Mouse (Mus musculus) midbrain, embryonic 16.5 days (tissue): Measurements from ENCODE around the gene Kcnk16. TPM values are rescaled to one million over a fixed set of nuclear protein-coding genes. Genes with fewer than 3 reads are reported as not detected.

Experiments
- ATAC-seq: fragments of 200-750 bp; cut with Nextera tagmentation; 2 replicates; pipeline ENCODE4 v1.8.0; 2017; ENCODE audit warnings: moderate TSS enrichment
- H3K27ac ChIP-seq: fragments of 300-500 bp; sonication (generic); 2 replicates; pipeline ENCODE4 v1.5.1; 2014; ENCODE audit warnings: mild to moderate bottlenecking, low read length, mixed read lengths
- H3K27me3 ChIP-seq: fragments of 300-500 bp; sonication (generic); 2 replicates; pipeline ENCODE4 v1.6.1; 2014; ENCODE audit warnings: low read depth, low read length, mixed read lengths; ENCODE audit not compliant: control insufficient read depth, insufficient read depth
- H3K36me3 ChIP-seq: fragments of 300-500 bp; sonication (generic); 2 replicates; pipeline ENCODE4 v1.6.1; 2014; ENCODE audit warnings: mild to moderate bottlenecking, low read length, moderate library complexity, mixed read lengths; ENCODE audit not compliant: control insufficient read depth, insufficient read depth
- H3K4me1 ChIP-seq: fragments of 300-500 bp; sonication (generic); 2 replicates; pipeline ENCODE4 v1.6.1; 2014; ENCODE audit warnings: mild to moderate bottlenecking, low read length, mixed read lengths; ENCODE audit not compliant: control insufficient read depth, insufficient read depth
- H3K4me2 ChIP-seq: fragments of 300-500 bp; sonication (generic); 2 replicates; pipeline ENCODE4 v1.6.1; 2014; ENCODE audit warnings: mild to moderate bottlenecking, low read length, mixed read lengths
- H3K4me3 ChIP-seq: fragments of 300-500 bp; sonication (generic); 2 replicates; pipeline ENCODE4 v1.5.1; 2014; ENCODE audit warnings: low read depth, mild to moderate bottlenecking, low read length, moderate library complexity, mixed read lengths
- H3K9ac ChIP-seq: fragments of 300-500 bp; sonication (generic); 2 replicates; pipeline ENCODE4 v1.6.1; 2014; ENCODE audit warnings: low read depth, low read length, mixed read lengths
- H3K9me3 ChIP-seq: fragments of 300-500 bp; sonication (generic); replicated peaks from 2 replicates; pipeline ENCODE4 v1.6.1; 2014; ENCODE audit warnings: mild to moderate bottlenecking, low read length, mixed read lengths; ENCODE audit not compliant: control insufficient read depth, poor library complexity, severe bottlenecking
- WGBS: fragments of 180-500 bp; shearing (Covaris S2); extraction: QIAGEN DNeasy Blood & Tissue Kit; methylation state at CpG from one replicate; pipeline ENCODE4 v1.1.7; 2014; 5-methylcytosine and 5-hydroxymethylcytosine counted together
- polyA plus RNA-seq: library from polyadenylated mRNA; unstranded; fragments of >200 nt; fragmentation: Nextera tagmentation; extraction: Ambion mirVana; gene quantifications from 2 replicates; pipeline ENCODE4 v1.2.1, GENCODE M21; 2015

The Kcnk16 gene
- polyA plus RNA-seq, 1 experiment from 2014 or later: not detected

DNA sequence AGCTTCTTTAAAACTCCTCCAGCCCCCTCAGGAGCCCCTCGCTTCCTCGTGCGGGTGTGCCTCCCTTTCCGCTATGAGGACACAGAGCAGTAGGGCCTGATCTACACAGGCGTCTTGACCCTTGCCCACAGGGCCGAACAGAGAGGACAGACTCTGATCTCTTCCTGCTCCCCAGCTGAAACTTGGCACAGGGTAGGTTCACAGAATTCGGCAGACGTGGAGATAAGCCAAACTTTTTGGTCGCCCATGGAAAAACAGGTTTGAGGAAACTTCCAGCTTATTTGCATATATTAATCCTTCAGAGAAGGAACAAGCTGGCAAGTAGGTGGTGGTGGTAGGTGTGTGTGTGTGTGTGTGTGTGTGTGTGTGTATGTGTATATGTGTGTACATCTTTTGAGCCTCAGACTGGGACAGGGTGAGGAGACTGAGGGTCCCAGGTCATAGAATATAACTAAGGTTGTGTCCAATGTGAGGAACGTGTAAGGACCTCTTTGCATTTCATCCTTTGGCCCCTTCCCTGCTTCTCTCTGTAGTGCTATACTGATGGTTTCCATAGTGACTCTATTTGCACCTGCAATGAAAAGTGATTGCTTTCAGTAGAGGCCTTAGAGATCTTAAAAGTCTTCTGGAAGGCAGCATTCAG, 44.3 kb downstream of the Kcnk16 start:
- peak; percentile 69 for ATAC-seq
- Histone ChIP-seq H3K36me3 (no peaks in the 10 kb centered on the region), H3K27me3 (no peaks in the 10 kb centered on the region; the same call in 1 of the 2 replicates), H3K27ac (no peak overlapping the region), H3K4me1 (peaks cover 21% of the 10 kb centered on the region; the same call in 1 of the 2 replicates), H3K4me3 (no peak overlapping the region), H3K9ac (no peak overlapping the region), H3K9me3 (no peaks in the 10 kb centered on the region), H3K4me2 (no peak overlapping the region)
- WGBS: 38% methylated on average over 10 of the region's 10 CpGs

DNA sequence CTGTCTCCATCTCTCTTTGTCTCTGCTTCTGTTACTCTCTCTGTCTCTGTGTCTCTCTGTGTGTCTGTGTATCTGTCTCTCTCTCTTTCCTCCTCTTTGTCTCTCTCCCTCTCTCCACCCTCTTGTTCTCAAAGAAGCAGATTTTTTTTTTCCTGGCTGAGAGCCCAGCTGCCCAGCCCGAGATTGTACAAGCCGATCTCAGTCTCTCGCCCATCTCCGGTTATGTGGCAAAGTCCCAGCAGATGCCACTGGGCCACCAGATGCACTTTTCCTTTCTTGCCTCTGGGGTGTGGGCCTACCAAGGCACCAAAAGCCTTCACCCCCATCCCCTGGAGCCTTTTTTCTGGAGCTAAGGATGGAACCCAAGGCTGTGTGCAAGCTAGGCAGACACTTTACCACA, 44.8 kb downstream of the Kcnk16 start:
- Histone ChIP-seq H3K27ac (no peak overlapping the region), H3K4me3 (no peak overlapping the region), H3K27me3 (no peaks in the 10 kb centered on the region; the same call in 1 of the 2 replicates), H3K4me2 (no peak overlapping the region), H3K9me3 (no peaks in the 10 kb centered on the region), H3K4me1 (peaks cover 21% of the 10 kb centered on the region; the same call in 1 of the 2 replicates), H3K36me3 (no peaks in the 10 kb centered on the region), H3K9ac (no peak overlapping the region)
- ATAC-seq: no peak
- WGBS: 21% methylated on average over 4 of the region's 4 CpGs

DNA sequence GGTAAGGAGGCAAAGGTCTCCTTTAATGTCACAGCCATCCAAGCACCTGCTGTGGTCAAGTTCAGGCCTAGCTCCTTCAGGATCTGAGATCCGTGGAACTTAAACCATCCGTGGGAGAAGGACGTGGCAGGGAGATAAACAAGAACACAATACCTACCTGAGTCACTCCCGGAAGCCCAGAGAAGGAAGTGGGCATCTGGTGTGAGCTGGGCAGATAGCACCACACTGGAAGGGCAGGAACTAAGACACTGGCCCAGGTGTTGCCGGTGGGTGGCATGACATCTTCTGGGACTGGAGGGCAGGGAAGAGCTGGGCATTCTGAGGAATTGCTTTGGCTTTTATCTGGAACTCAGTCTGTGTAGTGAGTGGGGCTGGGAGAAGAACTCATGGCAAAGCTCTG, 45.7 kb downstream of the Kcnk16 start:
- Histone ChIP-seq H3K27me3 (no peaks in the 10 kb centered on the region; the same call in 1 of the 2 replicates), H3K9ac (no peak overlapping the region), H3K36me3 (no peaks in the 10 kb centered on the region), H3K27ac (no peak overlapping the region), H3K4me2 (no peak overlapping the region), H3K4me3 (no peak overlapping the region), H3K9me3 (no peaks in the 10 kb centered on the region), H3K4me1 (peaks cover 21% of the 10 kb centered on the region; the same call in 1 of the 2 replicates)
- WGBS: 90% methylated on average over 5 of the region's 5 CpGs
- no peak for ATAC-seq

DNA sequence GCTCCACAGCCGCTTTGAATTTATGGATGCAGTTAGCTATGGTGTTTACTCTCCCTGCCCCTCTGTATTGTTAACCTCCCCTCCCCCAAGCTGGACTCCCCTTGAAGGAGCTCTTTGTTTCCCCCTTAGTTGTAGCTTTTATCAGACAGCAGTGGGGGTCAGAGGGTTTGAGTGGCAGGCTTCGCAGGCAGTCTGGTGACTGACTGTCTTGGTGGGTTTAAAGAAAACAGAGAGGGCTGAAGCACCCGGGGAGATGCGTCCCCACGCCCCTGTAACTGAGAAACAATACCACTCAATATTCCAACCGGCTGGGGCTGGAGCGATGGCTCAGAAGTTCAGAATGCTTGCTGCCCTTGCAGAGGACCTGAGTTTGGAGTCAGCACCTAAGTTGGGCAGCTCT, 47.9 kb downstream of the Kcnk16 start:
- H3K9me3 ChIP-seq: no peaks in the 10 kb centered on the region
- no peaks in the 10 kb centered on the region for H3K36me3 ChIP-seq
- H3K4me2 ChIP-seq: no peak overlapping the region
- H3K4me1 ChIP-seq: peaks cover 13% of the 10 kb centered on the region; the same call in 1 of the 2 replicates
- H3K9ac ChIP-seq: no peak overlapping the region
- no peak overlapping the region for H3K27ac ChIP-seq
- WGBS: 18% methylated on average over 7 of the region's 7 CpGs
- H3K27me3 ChIP-seq: no peaks in the 10 kb centered on the region; the same call in 1 of the 2 replicates
- H3K4me3 ChIP-seq: no peak overlapping the region
- ATAC-seq: no peak

DNA sequence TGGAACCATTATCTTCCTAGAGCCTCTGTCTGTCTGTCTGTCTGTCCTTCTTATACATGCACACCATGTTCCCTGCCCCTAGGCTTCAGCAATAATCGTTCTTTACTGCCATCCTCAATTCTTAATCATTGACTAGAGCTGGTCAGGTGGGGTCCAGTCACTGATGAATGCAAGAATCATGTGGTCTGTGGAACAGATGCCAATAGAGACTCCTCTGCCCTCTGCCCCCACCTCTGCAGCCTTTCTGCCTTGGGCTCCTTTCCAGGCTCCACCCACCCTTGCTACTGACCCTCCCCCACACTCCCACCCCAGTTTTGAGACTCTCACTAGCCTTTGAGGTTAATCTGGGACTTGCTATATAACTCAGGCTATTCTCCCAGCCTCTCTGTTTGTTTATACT, 49.1 kb downstream of the Kcnk16 start:
- H3K9ac ChIP-seq: no peak overlapping the region
- H3K27me3 ChIP-seq: no peaks in the 10 kb centered on the region; the same call in 1 of the 2 replicates
- no peaks in the 10 kb centered on the region for H3K9me3 ChIP-seq
- no peak overlapping the region for H3K4me2 ChIP-seq
- no peaks in the 10 kb centered on the region for H3K36me3 ChIP-seq
- H3K27ac ChIP-seq: no peak overlapping the region
- 83% methylated on average over 1 of the region's 1 CpGs for WGBS
- H3K4me3 ChIP-seq: no peak overlapping the region
- peaks cover 3% of the 10 kb centered on the region; the same call in 1 of the 2 replicates for H3K4me1 ChIP-seq
- no peak for ATAC-seq

DNA sequence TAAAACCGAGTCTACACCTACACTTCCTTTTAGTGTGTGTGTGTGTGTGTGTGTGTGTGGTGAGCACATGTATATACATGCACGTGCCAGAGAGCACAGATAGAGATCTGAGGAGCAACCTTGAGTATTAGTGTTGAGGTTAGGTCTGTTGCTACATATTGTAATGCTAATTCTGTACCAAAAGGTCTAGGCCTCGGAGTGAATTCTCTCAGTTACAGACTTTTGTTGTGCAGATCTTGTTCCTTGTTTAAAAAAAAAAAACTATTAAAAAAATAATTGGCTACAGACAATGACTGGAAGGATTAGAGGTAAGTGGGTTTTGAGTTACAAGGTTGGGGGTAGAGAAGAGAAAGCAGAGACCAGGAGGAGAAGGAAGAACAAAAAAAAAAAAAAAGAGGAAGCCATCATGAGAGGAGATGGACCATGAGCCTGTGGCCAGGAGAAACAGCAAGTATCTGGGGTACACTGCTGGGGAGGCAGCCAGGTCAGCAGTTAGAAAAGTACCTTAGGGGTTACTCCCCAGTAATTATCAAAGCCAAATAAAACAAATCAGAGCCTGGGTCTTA, 51.6 kb downstream of the Kcnk16 start:
- no peaks in the 10 kb centered on the region for H3K4me1 ChIP-seq
- no peaks in the 10 kb centered on the region for H3K36me3 ChIP-seq
- no peaks in the 10 kb centered on the region for H3K9me3 ChIP-seq
- no peak overlapping the region for H3K27ac ChIP-seq
- no peak overlapping the region for H3K4me2 ChIP-seq
- no peak for ATAC-seq
- H3K27me3 ChIP-seq: no peaks in the 10 kb centered on the region
- H3K4me3 ChIP-seq: no peak overlapping the region
- 28% methylated on average over 3 of the region's 3 CpGs for WGBS
- H3K9ac ChIP-seq: no peak overlapping the region

DNA sequence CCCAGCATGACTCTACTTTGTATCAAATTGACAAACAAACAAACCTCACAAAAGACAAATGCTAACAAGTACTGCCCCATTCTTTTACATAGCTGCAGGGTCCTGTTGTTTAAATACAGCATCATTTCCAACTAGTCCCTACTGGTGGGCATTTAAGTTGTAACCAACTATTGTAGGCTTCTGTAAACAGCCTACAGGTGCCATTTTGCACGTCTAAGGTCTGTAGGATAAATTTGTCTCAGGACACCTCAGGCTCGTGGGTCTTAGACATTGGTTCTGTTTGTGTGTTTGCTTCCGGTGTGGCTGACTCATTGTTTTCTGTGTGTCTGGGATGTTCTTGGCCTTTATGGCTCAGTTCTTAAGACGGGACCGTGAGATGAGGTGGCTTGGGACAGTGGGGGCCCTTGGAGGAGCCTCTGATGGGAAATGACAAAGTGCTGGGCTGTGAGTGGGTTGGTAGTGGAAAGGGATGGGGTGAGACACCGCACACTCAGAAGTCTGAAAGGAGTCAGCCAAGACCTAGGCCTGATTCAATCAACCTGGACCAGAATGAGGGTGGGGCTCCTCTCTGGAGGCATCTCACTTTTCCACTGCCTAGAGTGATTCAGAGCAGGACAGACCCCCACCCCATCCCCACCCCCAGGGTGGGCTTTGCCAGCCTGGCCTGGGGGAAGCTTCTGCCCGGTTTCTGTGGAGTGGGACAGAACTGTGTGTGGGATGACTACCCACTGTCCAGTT, 52.3 kb downstream of the Kcnk16 start:
- Histone ChIP-seq H3K9ac (no peak overlapping the region), H3K27ac (no peak overlapping the region), H3K27me3 (no peaks in the 10 kb centered on the region), H3K4me2 (no peak overlapping the region), H3K4me3 (no peak overlapping the region), H3K4me1 (no peaks in the 10 kb centered on the region), H3K9me3 (no peaks in the 10 kb centered on the region), H3K36me3 (no peaks in the 10 kb centered on the region)
- WGBS: 78% methylated on average over 7 of the region's 7 CpGs
- no peak for ATAC-seq

DNA sequence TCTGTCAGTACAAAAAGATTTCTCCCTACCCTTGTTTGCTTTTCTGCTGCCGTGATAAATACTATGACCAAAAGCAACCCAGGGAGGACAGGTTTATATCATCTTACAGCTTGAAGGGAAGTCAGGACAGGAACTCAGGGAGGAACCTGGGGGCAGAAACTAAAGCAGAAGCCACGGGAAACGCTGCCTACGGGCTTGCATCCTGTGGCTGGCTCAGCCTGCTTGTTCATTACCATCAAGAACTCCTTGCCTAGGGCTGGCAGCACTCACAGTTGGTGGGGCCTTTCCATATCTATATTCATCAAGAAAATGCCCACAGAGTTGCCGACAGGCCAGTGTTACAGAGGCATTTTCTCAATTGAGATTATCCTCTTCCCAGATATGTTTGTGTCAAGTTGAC, 53.2 kb downstream of the Kcnk16 start:
- Histone ChIP-seq H3K4me2 (no peak overlapping the region), H3K36me3 (no peaks in the 10 kb centered on the region), H3K9me3 (no peaks in the 10 kb centered on the region), H3K27me3 (no peaks in the 10 kb centered on the region), H3K9ac (no peak overlapping the region), H3K4me3 (no peak overlapping the region), H3K27ac (no peak overlapping the region), H3K4me1 (no peaks in the 10 kb centered on the region)
- WGBS: 74% methylated on average over 5 of the region's 5 CpGs
- no peak for ATAC-seq

DNA sequence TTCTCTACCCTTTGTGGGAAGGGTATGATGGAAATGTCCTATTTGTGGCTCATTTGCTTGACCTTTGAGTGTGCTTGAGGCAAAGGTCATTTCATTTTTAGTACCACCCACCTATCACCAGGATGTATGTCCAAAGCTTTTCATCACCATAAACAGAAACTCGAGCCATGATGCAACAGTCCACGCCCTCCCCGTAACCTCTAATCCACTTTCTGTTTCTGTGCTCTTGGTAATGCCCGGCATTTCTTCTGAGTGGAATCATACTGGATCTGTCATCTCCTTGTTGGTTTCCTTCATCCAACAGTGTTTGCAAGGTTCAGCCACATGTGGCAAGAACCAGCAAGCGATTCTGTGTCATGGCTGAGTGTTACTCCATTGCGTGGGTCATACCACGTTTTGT, 54.9 kb downstream of the Kcnk16 start:
- no peaks in the 10 kb centered on the region for H3K27me3 ChIP-seq
- no peaks in the 10 kb centered on the region for H3K9me3 ChIP-seq
- no peak overlapping the region for H3K4me2 ChIP-seq
- no peak overlapping the region for H3K27ac ChIP-seq
- no peak overlapping the region for H3K9ac ChIP-seq
- no peaks in the 10 kb centered on the region for H3K36me3 ChIP-seq
- WGBS: 91% methylated on average over 7 of the region's 7 CpGs
- H3K4me3 ChIP-seq: no peak overlapping the region
- H3K4me1 ChIP-seq: no peaks in the 10 kb centered on the region
- no peak for ATAC-seq
